Mouse (Mus musculus): ENCODE data around the gene Slc45a2.
"Not testable (repeated sequence)": the region's sequence is repeated elsewhere in the genome, so short reads cannot be mapped to it uniquely, and the experiment has no call there.

The Slc45a2 gene

GRCm38 (mm10) chr15:11000421-11000820 is at the start of gene Slc45a2:
Gene Slc45a2 (plus strand): TSS chr15:11000721.
- no peak for DNase-seq (ENCODE audit: low read depth, low spot score)

GRCm38 (mm10) chr15:10951951-10952759 is 48.4 kb upstream of the Slc45a2 start, which contains the start of gene C1qtnf3:
Gene C1qtnf3 (plus strand): TSS chr15:10952332.
- DNase-seq (ENCODE audit: low read depth, low spot score), result peak; percentile 18

GRCm38 (mm10) chr15:10952760-10953305 is 47.7 kb upstream of the Slc45a2 start:
- DNase-seq (ENCODE audit: low read depth, low spot score), result no peak

GRCm38 (mm10) chr15:10953465-10953864 is 47.1 kb upstream of the Slc45a2 start:
- no peak for DNase-seq (ENCODE audit: low read depth, low spot score)

GRCm38 (mm10) chr15:10954381-10955016 is 46.0 kb upstream of the Slc45a2 start:
- DNase-seq (ENCODE audit: low read depth, low spot score), result no peak

- DNase-seq (ENCODE audit: low read depth, low spot score), result no peak
Observed at GRCm38 (mm10) chr15:10955156-10955555, 45.4 kb upstream of the Slc45a2 start.

GRCm38 (mm10) chr15:10956706-10957105 is 43.8 kb upstream of the Slc45a2 start:
- DNase-seq (ENCODE audit: low read depth, low spot score), result no peak

GRCm38 (mm10) chr15:10959277-10960026 is 41.1 kb upstream of the Slc45a2 start:
- no peak for DNase-seq (ENCODE audit: low read depth, low spot score)

GRCm38 (mm10) chr15:10960267-10960666 is 40.3 kb upstream of the Slc45a2 start:
- DNase-seq (ENCODE audit: low read depth, low spot score), result no peak

- no peak for DNase-seq (ENCODE audit: low read depth, low spot score)
Observed at GRCm38 (mm10) chr15:10962601-10963000, 37.9 kb upstream of the Slc45a2 start.

- no peak for DNase-seq (ENCODE audit: low read depth, low spot score)
Observed at GRCm38 (mm10) chr15:10969439-10969838, 31.1 kb upstream of the Slc45a2 start.

- no peak for DNase-seq (ENCODE audit: low read depth, low spot score)
Observed at GRCm38 (mm10) chr15:10970777-10971176, 29.7 kb upstream of the Slc45a2 start.

- DNase-seq (ENCODE audit: low read depth, low spot score), result no peak
Observed at GRCm38 (mm10) chr15:10977151-10977550, 23.4 kb upstream of the Slc45a2 start.

GRCm38 (mm10) chr15:10980712-10981111 is 19.8 kb upstream of the Slc45a2 start:
- no peak for DNase-seq (ENCODE audit: low read depth, low spot score)

GRCm38 (mm10) chr15:10981377-10982063 is 19.0 kb upstream of the Slc45a2 start, which contains the start of gene Amacr:
Gene Amacr (plus strand): TSS chr15:10981756.
- DNase-seq (ENCODE audit: low read depth, low spot score), result peak; percentile 94

- no peak for DNase-seq (ENCODE audit: low read depth, low spot score)
Observed at GRCm38 (mm10) chr15:10982064-10982435, 18.5 kb upstream of the Slc45a2 start.

GRCm38 (mm10) chr15:10985756-10986155 is 14.8 kb upstream of the Slc45a2 start:
- no peak for DNase-seq (ENCODE audit: low read depth, low spot score)

- DNase-seq (ENCODE audit: low read depth, low spot score), result not testable (repeated sequence)
Observed at GRCm38 (mm10) chr15:10986477-10986876, 14.0 kb upstream of the Slc45a2 start.

- DNase-seq (ENCODE audit: low read depth, low spot score), result peak; percentile 46
Observed at GRCm38 (mm10) chr15:10990411-10990810, 10.1 kb upstream of the Slc45a2 start.

GRCm38 (mm10) chr15:10991566-10991965 is 9.0 kb upstream of the Slc45a2 start:
- no peak for DNase-seq (ENCODE audit: low read depth, low spot score)

- DNase-seq (ENCODE audit: low read depth, low spot score), result no peak
Observed at GRCm38 (mm10) chr15:10999832-11000231, 689 bp upstream of the Slc45a2 start.

All from skeletal muscle tissue, adult 2 months (tissue).